Mouse (Mus musculus): ENCODE measurements around the gene Ugt1a6b. TPM values are rescaled to one million over a fixed set of nuclear protein-coding genes. Genes with fewer than 3 reads are reported as not detected.

The Ugt1a6b gene
- polyA plus RNA-seq, 1 experiment from 2014 or later: not detected

Other genes starting within 250 kb of the Ugt1a6b start
- 39.3 and 42.4 TPM in 2 replicates for gene Dgkd, start 250.0 kb upstream of the Ugt1a6b start, polyA plus RNA-seq (2016; fragmentation: Nextera tagmentation; extraction: Ambion mirVana)
- 33.0 and 36.9 TPM in 2 replicates for gene Usp40, start 94.7 kb upstream of the Ugt1a6b start, polyA plus RNA-seq (2016; fragmentation: Nextera tagmentation; extraction: Ambion mirVana)
- not detected in 2 replicates for gene Ugt1a10, start 47.9 kb upstream of the Ugt1a6b start, polyA plus RNA-seq (2016; fragmentation: Nextera tagmentation; extraction: Ambion mirVana)
- gene Ugt1a9, start 32.5 kb upstream of the Ugt1a6b start, polyA plus RNA-seq (2016; fragmentation: Nextera tagmentation; extraction: Ambion mirVana): not detected in 2 replicates
- not detected in 2 replicates for gene Ugt1a8, start 15.4 kb upstream of the Ugt1a6b start, polyA plus RNA-seq (2016; fragmentation: Nextera tagmentation; extraction: Ambion mirVana)
- 0.32 and 0.34 TPM in 2 replicates for gene Ugt1a7c, start 8.2 kb upstream of the Ugt1a6b start, polyA plus RNA-seq (2016; fragmentation: Nextera tagmentation; extraction: Ambion mirVana)
- gene Ugt1a6a, start 31.6 kb downstream of the Ugt1a6b start, polyA plus RNA-seq (2016; fragmentation: Nextera tagmentation; extraction: Ambion mirVana): 0.14 and 0.20 TPM in 2 replicates
- gene Ugt1a5, start 62.8 kb downstream of the Ugt1a6b start, polyA plus RNA-seq (2016; fragmentation: Nextera tagmentation; extraction: Ambion mirVana): not detected in 2 replicates
- gene Ugt1a2, start 97.3 kb downstream of the Ugt1a6b start, polyA plus RNA-seq (2016; fragmentation: Nextera tagmentation; extraction: Ambion mirVana): 0.07 TPM in 1 of 2 replicates, not detected in the other
- gene Dnajb3, start 102.5 kb downstream of the Ugt1a6b start, polyA plus RNA-seq (2016; fragmentation: Nextera tagmentation; extraction: Ambion mirVana): 8.5 and 9.5 TPM in 2 replicates
- 0.07 TPM in 1 of 2 replicates, not detected in the other for gene Ugt1a1, start 108.7 kb downstream of the Ugt1a6b start, polyA plus RNA-seq (2016; fragmentation: Nextera tagmentation; extraction: Ambion mirVana)
- gene Mroh2a, start 123.7 kb downstream of the Ugt1a6b start, polyA plus RNA-seq (2016; fragmentation: Nextera tagmentation; extraction: Ambion mirVana): 1.3 and 1.4 TPM in 2 replicates
- gene Hjurp, start 174.4 kb downstream of the Ugt1a6b start, polyA plus RNA-seq (2016; fragmentation: Nextera tagmentation; extraction: Ambion mirVana): 223 and 224 TPM in 2 replicates
- not detected in 2 replicates for gene Trpm8, start 174.4 kb downstream of the Ugt1a6b start, polyA plus RNA-seq (2016; fragmentation: Nextera tagmentation; extraction: Ambion mirVana)

Data from forebrain, embryonic 10.5 days (tissue).